Mouse (Mus musculus) kidney, adult 2 months (tissue): ENCODE measurements at regions not wholly inside any gene's neighbourhood (a gene's known extent, or its start where the extent isn't known, plus 50 kb on each side); places are given as distances from the start of the nearest gene placed in this dataset.

Source experiments
- DNase-seq: peaks from one replicate; pipeline ENCODE4 v3.0.0; 2021
- H3K27ac ChIP-seq: fragments of 200-500 bp; 2 replicates; pipeline ENCODE4 v1.5.1; 2012; ENCODE audit warnings: low read depth, low read length, control low read depth, inconsistent platforms; ENCODE audit not compliant: insufficient read depth
- H3K27me3 ChIP-seq: fragments of 200-500 bp; replicated peaks from 2 replicates; pipeline ENCODE4 v1.6.1; 2012; ENCODE audit warnings: mild to moderate bottlenecking, moderate library complexity, low read length, inconsistent platforms; ENCODE audit not compliant: control insufficient read depth, insufficient read depth
- H3K36me3 ChIP-seq: fragments of 200-500 bp; 2 replicates; pipeline ENCODE4 v1.6.1; 2012; ENCODE audit warnings: mild to moderate bottlenecking, moderate library complexity, low read length, inconsistent platforms; ENCODE audit not compliant: control insufficient read depth, insufficient read depth
- H3K4me1 ChIP-seq: fragments of 200-500 bp; 2 replicates; pipeline ENCODE4 v1.6.1; 2011; ENCODE audit warnings: low read length; ENCODE audit not compliant: control insufficient read depth, insufficient read depth
- H3K4me3 ChIP-seq: fragments of 200-500 bp; 2 replicates; pipeline ENCODE4 v1.5.1; 2011; ENCODE audit warnings: mild to moderate bottlenecking, low read depth, low read length, control low read depth; ENCODE audit not compliant: insufficient read depth
- CTCF ChIP-seq: fragments of 200-500 bp; conservative IDR thresholded peaks from 2 replicates; pipeline ENCODE4 v1.5.1; 2011; ENCODE audit warnings: low read depth, mild to moderate bottlenecking, control low read depth, low read length, moderate library complexity, mixed read lengths; ENCODE audit not compliant: insufficient read depth, insufficient read length
- POLR2A ChIP-seq: fragments of 200-500 bp; IDR thresholded peaks from one replicate; pipeline ENCODE4 v1.6.1; 2011; ENCODE audit warnings: low read depth, low read length, control low read depth
- WGBS: fragments of 180-500 bp; shearing (Covaris S2); methylation state at CpG from one replicate; pipeline ENCODE4 v1.1.7; 2018; 5-methylcytosine and 5-hydroxymethylcytosine counted together

GRCm38 (mm10) chr6:94413987-94414360 lies 86.2 kb upstream of the Slc25a26 start:
- Histone ChIP-seq H3K4me1 (no peaks in the 10 kb centered on the region), H3K27ac (no peak overlapping the region), H3K27me3 (no peaks in the 10 kb centered on the region; the same call in 1 of the 2 replicates), H3K36me3 (no peaks in the 10 kb centered on the region), H3K4me3 (no peak overlapping the region)
- WGBS = 67% methylated on average over 5 of the region's 5 CpGs
- TF ChIP-seq POLR2A = no peak
- no peak for TF ChIP-seq CTCF
- DNase-seq = no peak

- no peak for DNase-seq
- no peak overlapping the region for H3K27ac ChIP-seq
- TF ChIP-seq POLR2A (no peak), CTCF (no peak)
Observed at GRCm38 (mm10) chr6:94413297-94413986, 86.7 kb upstream of the Slc25a26 start.

GRCm38 (mm10) chr6:94412341-94412740 lies 87.8 kb upstream of the Slc25a26 start:
- no peaks in the 10 kb centered on the region for H3K36me3 ChIP-seq
- no peaks in the 10 kb centered on the region for H3K4me1 ChIP-seq
- TF ChIP-seq CTCF (no peak), POLR2A (no peak)
- H3K27ac ChIP-seq = no peak overlapping the region
- H3K27me3 ChIP-seq = no peaks in the 10 kb centered on the region; the same call in 1 of the 2 replicates
- DNase-seq = no peak
- WGBS = 85% methylated on average over 7 of the region's 7 CpGs
- no peak overlapping the region for H3K4me3 ChIP-seq

More at GRCm38 (mm10) chr6:94413297-94413986, 86.7 kb upstream of the Slc25a26 start:
- H3K4me1 ChIP-seq = no peaks in the 10 kb centered on the region
- H3K36me3 ChIP-seq = no peaks in the 10 kb centered on the region
- no peaks in the 10 kb centered on the region; the same call in 1 of the 2 replicates for H3K27me3 ChIP-seq
- H3K4me3 ChIP-seq = no peak overlapping the region
- 79% methylated on average over 10 of the region's 10 CpGs for WGBS

GRCm38 (mm10) chr6:94410480-94410879 lies 89.7 kb upstream of the Slc25a26 start:
- Histone ChIP-seq H3K4me3 (no peak overlapping the region), H3K27me3 (no peaks in the 10 kb centered on the region)

GRCm38 (mm10) chr6:94408996-94409395 lies 91.1 kb upstream of the Slc25a26 start:
- H3K27me3 ChIP-seq = no peaks in the 10 kb centered on the region
- no peaks in the 10 kb centered on the region for H3K4me1 ChIP-seq
- TF ChIP-seq POLR2A (no peak), CTCF (no peak)
- no peak overlapping the region for H3K4me3 ChIP-seq
- H3K27ac ChIP-seq = no peak overlapping the region
- no peak for DNase-seq
- H3K36me3 ChIP-seq = no peaks in the 10 kb centered on the region
- WGBS = 82% methylated on average over 2 of the region's 2 CpGs

More at GRCm38 (mm10) chr6:94410480-94410879, 89.7 kb upstream of the Slc25a26 start:
- TF ChIP-seq CTCF (no peak), POLR2A (no peak)
- WGBS = 83% methylated on average over 2 of the region's 2 CpGs
- Histone ChIP-seq H3K4me1 (no peaks in the 10 kb centered on the region), H3K36me3 (no peaks in the 10 kb centered on the region), H3K27ac (no peak overlapping the region)
- DNase-seq = no peak

- no peak for DNase-seq
- no peak overlapping the region for H3K4me3 ChIP-seq
- no peaks in the 10 kb centered on the region for H3K36me3 ChIP-seq
- WGBS = 75% methylated on average over 4 of the region's 4 CpGs
- TF ChIP-seq CTCF (no peak), POLR2A (no peak)
- no peaks in the 10 kb centered on the region for H3K4me1 ChIP-seq
- H3K27me3 ChIP-seq = no peaks in the 10 kb centered on the region
- H3K27ac ChIP-seq = no peak overlapping the region
Observed at GRCm38 (mm10) chr6:94407751-94408150, 92.4 kb upstream of the Slc25a26 start.

GRCm38 (mm10) chr6:94405371-94406076 lies 94.6 kb upstream of the Slc25a26 start:
- Histone ChIP-seq H3K27ac (no peak overlapping the region), H3K36me3 (no peaks in the 10 kb centered on the region), H3K4me3 (no peak overlapping the region), H3K27me3 (no peaks in the 10 kb centered on the region), H3K4me1 (no peaks in the 10 kb centered on the region; the same call in 1 of the 2 replicates)
- TF ChIP-seq POLR2A (no peak), CTCF (no peak)
- WGBS = 93% methylated on average over 8 of the region's 8 CpGs
- DNase-seq = no peak
